Mouse (Mus musculus): ENCODE measurements around the gene Adrm1. TPM values are rescaled to one million over a fixed set of nuclear protein-coding genes. Genes with fewer than 3 reads are reported as not detected.

The Adrm1 gene
- polyA plus RNA-seq, 1 experiment: 54.3 TPM

DNA sequence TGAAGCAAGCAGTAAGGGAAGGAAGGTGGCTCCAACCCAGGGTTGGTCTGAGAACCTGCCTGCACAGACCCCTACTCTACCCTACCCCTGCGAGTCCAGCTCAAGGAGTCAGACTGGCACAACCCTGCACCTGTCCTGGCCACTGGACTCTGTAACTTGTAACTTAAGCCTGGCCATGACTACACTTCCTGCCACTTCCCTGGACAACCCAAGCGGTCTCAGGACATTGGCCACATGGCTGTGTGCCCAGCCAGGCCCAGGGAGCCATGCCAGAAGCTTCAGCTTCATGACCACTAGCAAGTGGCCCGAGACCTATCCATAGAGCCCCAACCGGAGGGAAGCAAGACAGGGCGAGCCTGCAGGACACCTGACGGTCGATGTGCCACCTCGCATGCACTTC, 46.3 kb downstream of the Adrm1 start:
- H3K36me3 ChIP-seq (ENCODE audit: control insufficient read depth, insufficient read depth, low read length, poor library complexity, severe bottlenecking): peaks cover 5% of the 10 kb centered on the region
- no peak overlapping the region for H3K4me3 ChIP-seq (ENCODE audit: low read depth, low read length)
- H3K27me3 ChIP-seq (ENCODE audit: control insufficient read depth, insufficient read depth, low read length, poor library complexity, severe bottlenecking): no peaks in the 10 kb centered on the region
- no peak overlapping the region for H3K27ac ChIP-seq (ENCODE audit: insufficient read depth, low read length)
- no peak for TF ChIP-seq EP300 (IDR thresholded peaks at IDR 0.05; ENCODE audit: insufficient read depth, low read depth, low read length)
- TF ChIP-seq CTCF (IDR thresholded peaks at IDR 0.05; ENCODE audit: low read depth, low read length): no peak
- no peak for TF ChIP-seq POLR2A (IDR thresholded peaks at IDR 0.05; ENCODE audit: insufficient read depth, low read length)
- H3K9me3 ChIP-seq (replicated peaks; ENCODE audit: control insufficient read depth, insufficient read depth, low read length, poor library complexity, severe bottlenecking): no peaks in the 10 kb centered on the region
- H3K4me1 ChIP-seq (ENCODE audit: control insufficient read depth, insufficient read depth, low read length): peaks cover 34% of the 10 kb centered on the region
- H3K9ac ChIP-seq (ENCODE audit: low read depth, poor library complexity, severe bottlenecking): no peak overlapping the region

DNA sequence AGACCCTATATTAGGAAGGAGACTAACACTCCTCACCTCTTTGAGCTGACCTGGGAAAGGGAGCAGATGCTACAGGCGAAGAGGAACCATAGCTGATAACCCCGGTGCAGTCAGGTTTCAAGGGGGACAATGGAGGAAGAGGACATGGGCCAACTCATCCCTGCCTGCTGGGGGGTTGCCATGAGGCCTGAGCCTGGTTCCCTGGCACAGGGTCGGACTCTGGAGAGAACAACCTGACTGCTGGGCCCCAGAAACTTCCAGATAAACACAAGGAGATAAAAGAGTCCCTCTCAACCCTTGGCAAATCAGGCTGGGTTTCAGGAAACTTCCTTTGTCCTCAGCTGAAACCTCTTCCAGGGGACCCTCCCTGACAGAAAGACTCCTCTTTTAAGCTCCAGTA, 47.0 kb downstream of the Adrm1 start:
- no peaks in the 10 kb centered on the region for H3K9me3 ChIP-seq (replicated peaks; ENCODE audit: control insufficient read depth, insufficient read depth, low read length, poor library complexity, severe bottlenecking)
- H3K9ac ChIP-seq (ENCODE audit: low read depth, poor library complexity, severe bottlenecking): no peak overlapping the region
- no peak for TF ChIP-seq CTCF (IDR thresholded peaks at IDR 0.05; ENCODE audit: low read depth, low read length)
- no peak for TF ChIP-seq POLR2A (IDR thresholded peaks at IDR 0.05; ENCODE audit: insufficient read depth, low read length)
- no peak for TF ChIP-seq EP300 (IDR thresholded peaks at IDR 0.05; ENCODE audit: insufficient read depth, low read depth, low read length)
- no peak overlapping the region for H3K27ac ChIP-seq (ENCODE audit: insufficient read depth, low read length)
- no peak overlapping the region for H3K4me3 ChIP-seq (ENCODE audit: low read depth, low read length)
- peaks cover 3% of the 10 kb centered on the region for H3K36me3 ChIP-seq (ENCODE audit: control insufficient read depth, insufficient read depth, low read length, poor library complexity, severe bottlenecking)
- H3K4me1 ChIP-seq (ENCODE audit: control insufficient read depth, insufficient read depth, low read length): peaks cover 38% of the 10 kb centered on the region
- H3K27me3 ChIP-seq (ENCODE audit: control insufficient read depth, insufficient read depth, low read length, poor library complexity, severe bottlenecking): no peaks in the 10 kb centered on the region

DNA sequence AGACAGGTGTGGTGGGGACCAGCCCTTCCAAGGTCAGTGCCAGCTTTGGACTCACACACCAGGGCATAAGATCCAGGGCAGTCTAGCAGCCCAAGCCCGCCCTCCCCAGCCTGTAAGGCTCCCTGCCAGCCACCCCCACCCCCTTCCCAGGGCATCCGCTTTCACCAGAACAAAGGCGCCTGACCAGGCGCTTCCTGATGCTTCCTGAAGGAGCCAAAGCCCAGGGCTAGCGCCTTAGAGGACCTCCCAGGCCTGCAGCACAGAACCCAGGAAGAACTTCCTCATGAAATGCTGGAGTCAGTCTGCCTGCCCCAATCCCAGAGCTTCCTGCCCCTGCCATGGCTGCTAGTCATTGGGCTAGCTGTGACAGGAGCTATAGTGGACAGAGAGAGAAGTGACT, 47.4 kb downstream of the Adrm1 start:
- Histone ChIP-seq H3K27me3 (ENCODE audit: control insufficient read depth, insufficient read depth, low read length, poor library complexity, severe bottlenecking) (no peaks in the 10 kb centered on the region), H3K9me3 (replicated peaks; ENCODE audit: control insufficient read depth, insufficient read depth, low read length, poor library complexity, severe bottlenecking) (no peaks in the 10 kb centered on the region), H3K36me3 (ENCODE audit: control insufficient read depth, insufficient read depth, low read length, poor library complexity, severe bottlenecking) (no peaks in the 10 kb centered on the region; the same call in 1 of the 2 replicates), H3K27ac (ENCODE audit: insufficient read depth, low read length) (no peak overlapping the region), H3K4me3 (ENCODE audit: low read depth, low read length) (no peak overlapping the region), H3K9ac (ENCODE audit: low read depth, poor library complexity, severe bottlenecking) (no peak overlapping the region), H3K4me1 (ENCODE audit: control insufficient read depth, insufficient read depth, low read length) (peaks cover 40% of the 10 kb centered on the region)
- TF ChIP-seq POLR2A (IDR thresholded peaks at IDR 0.05; ENCODE audit: insufficient read depth, low read length): no peak
- TF ChIP-seq CTCF (IDR thresholded peaks at IDR 0.05; ENCODE audit: low read depth, low read length): no peak
- no peak for TF ChIP-seq EP300 (IDR thresholded peaks at IDR 0.05; ENCODE audit: insufficient read depth, low read depth, low read length)

DNA sequence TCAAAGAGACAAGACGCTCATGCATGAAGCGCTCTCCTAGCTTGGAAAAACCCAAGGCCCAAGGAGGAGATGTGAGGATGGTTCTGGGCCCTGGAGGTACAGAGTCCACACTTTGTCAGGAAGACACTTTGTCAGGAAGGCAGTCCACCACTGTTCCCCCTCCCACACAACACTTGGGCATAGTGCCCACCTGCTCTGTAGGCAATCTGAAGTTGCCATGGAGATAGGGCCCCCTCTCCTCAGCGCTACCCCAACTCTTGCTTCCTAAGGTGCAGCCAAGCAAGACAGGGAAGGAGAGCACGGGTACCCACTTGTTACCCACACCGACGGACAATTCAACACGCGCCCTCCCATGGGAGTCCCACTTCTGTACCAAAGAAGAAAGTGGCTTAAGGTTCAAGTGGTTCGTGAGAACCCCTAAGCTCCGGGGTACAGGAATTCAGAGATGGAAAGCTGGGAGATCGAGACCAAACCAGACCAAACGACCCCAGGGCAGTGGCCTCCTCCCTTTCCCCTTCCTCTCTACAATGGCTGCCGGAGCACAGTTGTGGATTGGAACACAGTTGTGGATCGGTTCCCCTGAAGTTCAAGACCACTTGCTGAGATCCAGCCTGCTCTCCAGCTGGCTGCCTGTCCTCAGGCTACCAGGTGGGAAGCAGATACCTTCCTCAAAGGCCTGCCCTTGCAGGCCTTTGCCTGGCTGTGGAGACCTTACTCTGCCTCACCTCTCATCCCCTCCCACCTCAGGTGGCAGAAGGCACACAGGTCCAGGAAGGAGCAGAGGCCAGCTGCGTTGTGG, 48.1 kb downstream of the Adrm1 start:
- Histone ChIP-seq H3K27ac (ENCODE audit: insufficient read depth, low read length) (peak overlapping the region; percentile 23; the same call in 1 of the 2 replicates), H3K9me3 (replicated peaks; ENCODE audit: control insufficient read depth, insufficient read depth, low read length, poor library complexity, severe bottlenecking) (no peaks in the 10 kb centered on the region), H3K36me3 (ENCODE audit: control insufficient read depth, insufficient read depth, low read length, poor library complexity, severe bottlenecking) (no peaks in the 10 kb centered on the region; the same call in 1 of the 2 replicates), H3K4me1 (ENCODE audit: control insufficient read depth, insufficient read depth, low read length) (peaks cover 40% of the 10 kb centered on the region), H3K27me3 (ENCODE audit: control insufficient read depth, insufficient read depth, low read length, poor library complexity, severe bottlenecking) (no peaks in the 10 kb centered on the region), H3K4me3 (ENCODE audit: low read depth, low read length) (no peak overlapping the region), H3K9ac (ENCODE audit: low read depth, poor library complexity, severe bottlenecking) (no peak overlapping the region)
- TF ChIP-seq POLR2A (IDR thresholded peaks at IDR 0.05; ENCODE audit: insufficient read depth, low read length): no peak
- peak; percentile 95 for TF ChIP-seq EP300 (IDR thresholded peaks at IDR 0.05; ENCODE audit: insufficient read depth, low read depth, low read length)

DNA sequence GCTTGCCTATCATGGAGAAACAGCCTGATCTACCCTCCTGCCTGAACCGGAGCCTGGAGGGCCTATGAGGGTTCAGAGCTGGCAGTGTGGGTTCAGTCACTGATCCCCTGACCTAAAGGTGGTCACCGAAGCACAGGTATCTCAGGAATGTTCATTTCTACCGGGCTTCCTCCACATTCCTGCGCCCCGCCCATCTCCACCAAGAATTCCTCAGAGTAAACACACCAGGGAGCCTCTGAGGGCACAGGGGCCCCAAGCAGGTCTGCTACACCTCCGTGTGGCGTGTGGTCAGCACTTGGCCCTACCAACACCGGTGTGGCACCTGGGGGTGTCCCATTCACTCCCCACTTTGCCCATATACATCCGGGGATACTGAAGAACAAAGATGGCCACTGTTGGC, 48.9 kb downstream of the Adrm1 start:
- Histone ChIP-seq H3K4me1 (ENCODE audit: control insufficient read depth, insufficient read depth, low read length) (peaks cover 37% of the 10 kb centered on the region), H3K4me3 (ENCODE audit: low read depth, low read length) (peak overlapping the region; percentile 25; the same call in 1 of the 2 replicates)

DNA sequence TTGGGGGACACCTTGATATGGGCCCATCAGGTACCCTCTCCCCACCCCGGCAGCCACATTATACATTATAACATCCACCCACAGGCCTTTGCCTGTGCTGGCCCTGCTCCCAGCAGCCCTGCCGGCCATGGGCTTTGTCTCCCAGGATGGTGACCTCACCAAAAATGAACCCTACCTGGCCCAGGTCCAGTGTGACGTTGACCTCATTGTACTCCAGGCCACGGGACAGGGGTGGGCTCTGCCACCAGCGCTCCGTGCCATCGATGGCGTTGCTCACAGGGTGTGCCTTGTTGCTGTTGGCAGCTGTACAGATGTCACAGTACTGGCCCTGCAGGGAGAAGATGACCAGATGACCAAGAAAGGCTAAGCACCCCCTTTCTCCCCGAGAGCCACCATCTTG, 49.8 kb downstream of the Adrm1 start:
- no peak for TF ChIP-seq POLR2A (IDR thresholded peaks at IDR 0.05; ENCODE audit: insufficient read depth, low read length)
- no peaks in the 10 kb centered on the region for H3K27me3 ChIP-seq (ENCODE audit: control insufficient read depth, insufficient read depth, low read length, poor library complexity, severe bottlenecking)
- no peaks in the 10 kb centered on the region for H3K9me3 ChIP-seq (replicated peaks; ENCODE audit: control insufficient read depth, insufficient read depth, low read length, poor library complexity, severe bottlenecking)
- H3K4me3 ChIP-seq (ENCODE audit: low read depth, low read length): no peak overlapping the region
- H3K27ac ChIP-seq (ENCODE audit: insufficient read depth, low read length): no peak overlapping the region
- H3K4me1 ChIP-seq (ENCODE audit: control insufficient read depth, insufficient read depth, low read length): peaks cover 36% of the 10 kb centered on the region
- H3K9ac ChIP-seq (ENCODE audit: low read depth, poor library complexity, severe bottlenecking): no peak overlapping the region
- H3K36me3 ChIP-seq (ENCODE audit: control insufficient read depth, insufficient read depth, low read length, poor library complexity, severe bottlenecking): no peaks in the 10 kb centered on the region; the same call in 1 of the 2 replicates

More for the DNA sequence above, 48.9 kb downstream of the Adrm1 start:
- Histone ChIP-seq H3K9me3 (replicated peaks; ENCODE audit: control insufficient read depth, insufficient read depth, low read length, poor library complexity, severe bottlenecking) (no peaks in the 10 kb centered on the region), H3K27ac (ENCODE audit: insufficient read depth, low read length) (peak overlapping the region; percentile 35; the same call in 1 of the 2 replicates), H3K27me3 (ENCODE audit: control insufficient read depth, insufficient read depth, low read length, poor library complexity, severe bottlenecking) (no peaks in the 10 kb centered on the region), H3K9ac (ENCODE audit: low read depth, poor library complexity, severe bottlenecking) (no peak overlapping the region), H3K36me3 (ENCODE audit: control insufficient read depth, insufficient read depth, low read length, poor library complexity, severe bottlenecking) (no peaks in the 10 kb centered on the region; the same call in 1 of the 2 replicates)
- no peak for TF ChIP-seq CTCF (IDR thresholded peaks at IDR 0.05; ENCODE audit: low read depth, low read length)
- no peak for TF ChIP-seq EP300 (IDR thresholded peaks at IDR 0.05; ENCODE audit: insufficient read depth, low read depth, low read length)
- TF ChIP-seq POLR2A (IDR thresholded peaks at IDR 0.05; ENCODE audit: insufficient read depth, low read length): no peak

Data from ES-Bruce4 (cell line).